Mouse (Mus musculus): ENCODE results near the gene Adgra1.

Adgra1 gene

GRCm38 (mm10) chr7:139834036-139834435, at the start of gene Adgra1:
Gene Adgra1 (plus strand): TSS chr7:139834174.
- DNase-seq: no peak

GRCm38 (mm10) chr7:139787382-139787781, 46.6 kb upstream of the Adgra1 start:
- no peak for DNase-seq

DNA sequence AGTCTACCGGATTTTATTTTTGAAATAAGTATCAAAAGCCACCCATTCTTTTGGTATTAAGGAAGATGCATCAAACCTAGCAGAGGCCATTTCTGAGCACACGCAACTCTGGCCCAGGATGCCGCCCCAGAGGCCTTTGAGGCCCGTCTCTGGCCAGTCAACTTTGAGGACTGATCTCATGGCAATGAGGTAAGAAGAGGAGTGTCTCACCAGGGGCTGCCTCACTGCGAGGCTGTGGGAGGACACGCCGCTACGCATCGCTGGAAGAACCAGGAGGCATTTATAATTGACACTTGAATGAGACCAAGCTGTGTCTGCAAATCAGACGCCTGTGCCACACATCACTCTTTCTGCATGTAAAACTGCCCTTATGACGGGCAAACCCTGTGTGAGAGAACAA, 45.0 kb upstream of the Adgra1 start:
- no peak for DNase-seq

DNA sequence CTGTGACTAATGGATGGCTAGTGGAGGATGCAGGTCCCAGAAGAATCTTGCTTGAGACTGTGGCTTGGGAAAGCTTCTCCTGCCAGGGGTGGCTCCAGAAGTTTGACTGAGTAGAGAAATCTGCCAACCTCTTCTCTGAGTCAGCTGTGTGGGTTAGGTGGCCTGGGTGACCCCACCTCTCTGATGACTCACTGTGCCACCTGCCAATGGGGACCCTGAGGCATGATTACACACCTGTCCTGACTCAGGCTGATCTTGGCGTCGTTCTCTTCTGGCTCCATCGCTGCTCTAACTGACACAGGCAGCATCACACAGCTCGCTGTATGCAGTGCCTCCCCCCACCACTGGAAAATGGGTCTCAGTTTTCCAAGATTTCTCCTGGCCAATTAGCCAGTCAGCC, 44.3 kb upstream of the Adgra1 start:
- DNase-seq: no peak

- no peak for DNase-seq
These were observed 42.4 kb upstream of the Adgra1 start for GRCm38 (mm10) chr7:139791601-139792000.

DNA sequence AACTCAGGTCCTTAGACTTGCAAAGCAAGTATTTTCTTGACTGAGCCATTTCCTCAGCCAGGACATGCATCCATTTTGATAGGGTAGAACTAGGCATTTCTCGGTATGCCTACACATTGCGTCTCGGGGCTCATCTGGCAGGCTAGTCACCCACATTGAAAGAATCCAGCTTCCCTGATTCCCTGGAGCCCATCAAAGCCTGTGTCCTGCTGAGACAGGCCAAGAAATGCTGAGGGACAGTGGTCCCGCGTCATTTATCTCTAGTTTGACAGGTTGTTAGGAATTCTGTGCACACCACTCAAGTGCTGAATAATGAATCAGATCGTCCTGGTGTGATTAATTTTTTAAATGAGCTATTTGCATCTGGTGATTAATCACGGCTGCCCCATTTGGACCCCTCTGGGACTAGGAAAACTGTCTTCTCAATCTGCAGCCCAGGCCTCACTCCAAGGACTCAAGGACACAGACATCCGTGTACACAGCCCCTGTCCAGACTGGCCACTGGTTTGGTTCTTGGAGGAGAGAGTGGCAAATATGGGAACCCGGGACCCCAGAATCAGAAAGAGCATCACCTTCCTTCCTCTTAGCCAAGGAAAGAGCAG, 38.9 kb upstream of the Adgra1 start:
- DNase-seq: no peak

GRCm38 (mm10) chr7:139797186-139798109, 36.5 kb upstream of the Adgra1 start:
- no peak for DNase-seq

GRCm38 (mm10) chr7:139806175-139806601, 27.8 kb upstream of the Adgra1 start:
- no peak for DNase-seq

- no peak for DNase-seq
These were observed 23.9 kb upstream of the Adgra1 start for GRCm38 (mm10) chr7:139810036-139810435.

GRCm38 (mm10) chr7:139811706-139812105, 22.3 kb upstream of the Adgra1 start:
- DNase-seq: no peak

GRCm38 (mm10) chr7:139813577-139814207, 20.3 kb upstream of the Adgra1 start:
- peak; percentile 18 for DNase-seq

DNA sequence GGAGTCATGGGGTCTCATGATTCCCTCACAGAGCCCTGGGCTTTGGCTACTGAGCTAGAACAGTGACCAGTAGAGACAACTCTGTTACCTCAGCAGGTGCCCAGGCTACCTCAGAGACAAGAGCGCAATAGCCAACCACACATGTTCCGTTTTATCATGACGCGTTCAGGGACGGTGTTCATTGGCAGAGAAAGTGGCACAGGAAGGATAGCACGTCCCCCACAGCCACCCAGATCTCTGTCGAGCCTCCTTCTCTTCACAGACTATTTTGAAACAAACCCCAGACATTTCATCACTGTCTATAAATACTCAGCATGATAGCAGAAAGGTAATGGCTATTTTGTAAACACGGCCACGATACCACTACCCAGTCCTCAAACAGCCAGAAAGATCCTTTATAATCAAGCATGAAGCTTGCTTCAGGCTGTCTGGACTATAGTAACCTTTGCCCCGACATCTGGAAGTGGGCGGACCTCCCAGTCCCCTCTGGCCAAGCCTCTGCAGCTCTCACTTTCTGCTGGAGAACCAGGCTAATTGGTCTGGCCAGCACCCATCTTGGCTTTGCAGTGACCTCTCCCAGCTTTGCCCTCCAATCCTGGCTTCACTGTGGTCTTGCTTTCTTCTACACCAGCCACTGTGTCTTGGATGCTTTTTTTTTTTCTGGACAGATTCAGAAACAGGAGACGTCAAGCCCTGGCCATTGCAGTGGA, 11.5 kb upstream of the Adgra1 start:
- DNase-seq: no peak

DNA sequence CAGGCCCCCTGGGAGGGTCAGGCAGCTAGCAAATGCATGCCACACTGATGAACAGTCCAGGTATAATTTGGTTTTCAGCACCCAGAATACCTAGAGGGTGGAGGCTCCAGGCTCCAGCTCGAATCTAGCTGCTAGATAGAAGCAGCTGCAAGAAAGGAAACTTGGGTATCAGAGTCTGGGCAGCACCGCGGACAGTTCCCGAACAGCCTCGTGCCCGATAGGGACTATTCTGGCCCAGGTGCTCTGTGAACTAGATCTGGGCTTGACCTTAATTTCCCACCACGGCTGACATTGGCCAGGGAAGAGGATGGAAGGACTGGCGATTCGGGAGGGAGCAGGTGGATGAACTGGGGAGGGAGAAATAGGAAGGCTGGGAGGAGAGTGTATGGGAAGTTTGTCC, 6.3 kb upstream of the Adgra1 start:
- DNase-seq: no peak

GRCm38 (mm10) chr7:139833532-139833931, 442 bp upstream of the Adgra1 start:
- DNase-seq: no peak

- DNase-seq: no peak
These were observed 1.5 kb downstream of the Adgra1 start for GRCm38 (mm10) chr7:139835140-139836131.

DNA sequence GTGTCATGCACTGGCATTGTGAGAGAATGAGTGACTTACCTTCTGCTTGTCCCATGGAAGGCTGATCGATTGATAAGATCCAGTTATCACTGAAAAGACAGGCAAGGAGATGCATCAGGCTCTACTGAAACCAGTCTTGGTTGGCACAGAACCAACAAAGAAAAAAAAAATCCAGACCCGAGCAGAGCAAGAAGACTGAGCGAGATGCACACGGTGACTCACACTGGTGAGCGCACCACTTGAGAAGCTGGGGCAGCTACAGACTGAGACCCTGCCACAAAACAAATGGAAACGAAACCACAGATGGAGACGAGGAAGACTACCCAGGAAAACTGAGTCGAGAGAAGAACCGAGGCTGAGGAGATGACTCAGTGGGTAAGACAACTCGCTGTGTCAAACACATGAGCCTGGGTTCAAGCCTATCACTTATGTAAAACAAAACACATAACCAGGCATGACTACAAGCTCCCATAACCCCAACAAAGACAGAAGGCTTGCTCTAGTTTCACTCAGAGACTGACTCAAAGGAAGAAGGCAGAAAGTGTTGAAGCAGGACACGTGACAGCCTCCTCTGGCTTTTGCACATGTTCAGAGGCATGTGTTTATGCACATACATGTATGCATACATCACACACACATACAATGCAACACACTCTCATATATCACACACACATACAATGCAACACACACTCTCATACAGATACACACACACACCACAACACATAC, 6.6 kb downstream of the Adgra1 start:
- no peak for DNase-seq

DNA sequence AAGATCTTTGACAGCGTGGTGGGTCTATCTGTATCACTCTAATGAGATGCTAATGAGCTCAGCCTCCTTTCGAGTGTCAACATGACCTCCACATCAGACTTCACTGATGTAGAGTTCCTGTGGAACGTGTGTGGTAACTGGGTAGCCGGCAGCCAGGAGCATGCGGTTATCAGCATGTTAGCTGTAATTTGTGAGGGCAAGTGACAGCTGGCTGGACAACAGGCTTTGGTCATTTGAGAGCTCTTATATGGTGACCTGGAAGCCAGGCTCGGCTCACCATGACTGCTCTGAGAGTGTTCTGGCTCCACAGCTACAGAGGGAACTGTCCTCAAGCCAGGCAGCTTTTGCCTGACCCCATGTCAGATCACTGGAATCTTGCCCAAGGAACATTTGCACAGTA, 8.4 kb downstream of the Adgra1 start:
- no peak for DNase-seq

GRCm38 (mm10) chr7:139843140-139843539, 9.2 kb downstream of the Adgra1 start:
- DNase-seq: no peak

DNA sequence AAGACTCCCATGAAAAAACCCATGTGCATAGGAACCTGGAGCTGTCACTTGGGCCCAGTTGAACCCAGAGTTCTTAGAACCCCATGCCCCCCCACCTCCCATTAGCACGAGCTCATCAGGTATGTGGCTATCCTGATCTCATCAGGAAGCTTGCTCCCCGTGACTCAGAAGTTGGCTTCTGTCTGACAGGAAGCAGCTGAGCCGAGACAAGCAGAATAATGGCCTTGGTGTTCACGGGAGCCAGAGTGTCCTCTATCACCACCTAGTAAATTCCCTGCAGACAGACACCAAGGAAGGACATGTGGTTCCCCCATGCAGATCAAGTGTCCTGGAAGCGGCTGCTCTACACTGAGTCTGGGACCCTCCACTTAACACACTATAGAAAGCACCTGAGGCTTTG, 9.8 kb downstream of the Adgra1 start:
- DNase-seq: peak; percentile 35

DNA sequence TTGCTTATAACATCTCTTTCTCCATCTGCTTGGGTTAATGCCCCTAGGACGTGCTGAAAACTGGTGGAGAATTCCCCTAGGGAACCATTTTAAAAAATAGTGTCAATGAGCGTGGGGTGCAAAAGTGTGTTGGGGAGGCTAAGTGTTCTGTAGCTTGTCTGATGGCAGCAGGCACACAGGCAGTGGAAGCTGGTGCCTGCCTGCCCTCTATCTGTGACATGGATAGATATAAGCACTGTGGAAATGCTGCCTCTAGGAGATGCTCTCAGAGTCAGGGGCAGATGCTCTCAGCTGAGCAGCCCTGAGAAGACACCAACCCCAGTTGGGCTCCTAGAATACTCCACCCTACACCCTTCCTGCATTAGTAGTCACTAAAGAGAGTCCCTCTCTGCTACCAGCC, 11.1 kb downstream of the Adgra1 start:
- no peak for DNase-seq

GRCm38 (mm10) chr7:139850152-139850551, 16.2 kb downstream of the Adgra1 start:
- no peak for DNase-seq

All from kidney, adult 9 months (tissue).